Mouse (Mus musculus) kidney, postnatal 36 days (tissue): ENCODE results near the gene H2al2a.

Source experiments
- DNase-seq, 2 experiments: peaks; one replicate each; pipeline ENCODE4 v3.0.0; 2021 to 2022; ENCODE audit warnings: mixed read lengths in 2 of 2

Gene H2al2a

DNA sequence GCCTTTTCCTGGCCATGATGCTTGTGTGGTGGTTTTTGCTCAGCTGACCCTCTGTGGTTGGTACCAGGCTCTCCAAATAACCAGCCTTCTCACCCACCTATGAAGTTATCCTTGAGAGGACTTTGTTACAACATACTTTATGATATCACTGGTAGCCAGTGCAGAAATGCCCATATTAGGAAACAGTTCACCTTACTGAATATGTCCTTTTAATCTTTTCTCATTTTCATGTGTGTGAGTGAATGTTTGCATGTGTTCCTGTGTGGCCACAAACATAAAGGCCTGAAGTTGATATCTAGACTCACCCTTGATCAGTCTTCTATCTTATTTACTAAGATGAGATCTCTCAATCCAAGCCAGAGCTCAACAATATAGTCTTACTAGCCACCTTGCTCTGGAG is at the start of gene H2al2a:
H2al2a (minus strand) TSS at position 101 of the 400 bp plus-strand sequence.
- DNase-seq, result no peak

DNA sequence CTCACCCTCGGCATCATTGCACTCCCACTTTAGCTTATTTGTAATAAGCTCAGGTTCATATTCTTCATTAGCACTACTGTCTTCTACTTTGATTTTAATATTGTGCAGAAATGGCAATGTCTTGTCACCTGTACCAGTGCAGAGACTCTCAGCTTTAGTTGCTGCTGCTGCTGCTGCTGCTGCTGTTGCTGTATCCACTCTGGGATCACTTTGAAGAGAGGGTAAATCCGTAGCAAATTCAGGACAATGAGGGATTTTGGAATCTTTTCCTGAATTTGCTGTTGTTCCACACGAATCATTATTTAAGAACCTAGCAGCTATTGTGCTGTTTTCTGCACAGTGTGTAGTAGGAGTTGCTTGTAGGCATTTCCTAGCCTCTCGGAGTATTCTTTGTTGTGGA is 49.4 kb upstream of the H2al2a start:
- no peak for DNase-seq

DNA sequence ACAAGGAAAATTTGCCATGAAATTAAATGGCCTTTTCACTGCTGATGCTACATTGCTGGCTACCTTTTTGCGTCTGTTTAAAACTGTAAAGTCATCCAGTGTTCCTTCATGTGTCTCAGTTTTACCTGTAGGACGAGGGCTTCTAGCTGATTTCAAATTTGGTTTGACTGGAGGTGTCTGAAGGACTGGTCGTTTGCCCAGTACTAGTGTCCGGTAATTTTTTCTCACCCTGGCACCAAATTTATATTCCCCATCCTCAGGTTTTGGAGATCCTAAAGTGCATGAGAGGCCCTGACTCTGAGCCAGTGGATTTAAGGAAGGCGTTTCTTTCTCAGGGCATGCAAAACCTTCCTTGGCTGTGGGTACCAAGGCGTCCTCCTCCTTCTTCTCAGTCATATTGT is 49.0 kb upstream of the H2al2a start:
- DNase-seq, result peak in 1 of 2 experiments; percentile 33

DNA sequence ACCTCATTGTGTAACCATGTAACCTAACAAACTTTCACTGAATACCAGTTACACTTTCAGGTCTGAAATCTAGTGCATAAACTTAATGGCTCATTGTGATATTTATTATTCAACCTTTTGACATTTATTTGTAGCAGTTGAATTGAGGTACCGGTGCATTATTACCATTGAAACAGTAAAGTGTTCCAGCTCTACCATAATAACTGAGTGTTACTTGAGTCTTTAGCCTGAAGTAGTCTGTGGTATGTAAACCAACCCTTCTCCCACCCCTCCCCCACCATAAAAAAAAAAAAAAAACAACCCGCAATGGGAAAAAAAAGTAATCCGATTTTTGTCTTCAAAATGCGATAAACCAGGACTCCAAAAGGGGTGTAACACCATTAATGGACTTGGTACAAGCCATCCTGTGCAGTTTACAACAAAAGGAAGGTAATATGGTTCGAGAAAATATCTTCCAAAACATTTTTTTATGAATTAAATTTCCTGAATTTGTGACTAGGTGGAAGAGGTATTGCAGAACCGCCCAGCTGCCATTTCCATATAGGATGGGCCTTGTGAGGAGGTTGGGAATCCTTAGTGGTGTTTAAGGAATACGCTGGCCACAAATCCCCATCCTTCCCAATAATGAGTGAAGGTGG is 48.5 kb upstream of the H2al2a start:
- no peak for DNase-seq

DNA sequence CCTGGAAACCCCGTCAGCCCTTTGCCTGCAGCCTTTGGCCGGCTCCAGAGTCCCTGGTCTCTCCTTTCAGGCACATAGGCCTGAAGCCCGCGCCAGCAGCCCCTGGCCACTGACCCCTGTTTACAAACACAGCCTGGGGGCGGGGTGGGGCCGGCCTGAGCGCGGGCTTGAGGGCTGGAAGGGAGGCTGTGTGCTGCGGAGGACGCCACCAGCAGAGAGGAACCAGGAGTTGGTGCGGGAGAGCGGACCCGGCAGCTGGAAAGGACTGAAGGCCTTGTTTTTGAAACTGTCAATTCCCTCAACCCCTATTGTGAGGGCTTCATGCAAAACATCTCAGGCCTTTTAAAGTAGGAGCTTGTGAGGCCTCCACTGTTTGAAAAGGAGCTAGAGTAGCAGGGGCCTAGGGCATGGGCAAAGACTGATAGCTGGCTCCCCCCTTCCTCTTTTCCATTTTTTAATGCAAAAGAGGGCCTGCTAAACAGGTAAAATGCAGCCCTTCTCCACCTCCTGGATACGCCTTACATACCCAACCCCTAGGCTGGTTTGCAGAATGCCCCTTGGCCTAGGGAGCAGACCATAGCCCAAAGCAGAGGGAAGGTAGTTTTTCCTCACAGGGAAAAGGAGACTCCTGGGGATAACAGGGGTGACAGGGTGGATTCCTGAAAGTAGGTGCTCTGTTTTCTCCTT is 44.6 kb upstream of the H2al2a start:
- DNase-seq, result peak; percentile 72 to 84

DNA sequence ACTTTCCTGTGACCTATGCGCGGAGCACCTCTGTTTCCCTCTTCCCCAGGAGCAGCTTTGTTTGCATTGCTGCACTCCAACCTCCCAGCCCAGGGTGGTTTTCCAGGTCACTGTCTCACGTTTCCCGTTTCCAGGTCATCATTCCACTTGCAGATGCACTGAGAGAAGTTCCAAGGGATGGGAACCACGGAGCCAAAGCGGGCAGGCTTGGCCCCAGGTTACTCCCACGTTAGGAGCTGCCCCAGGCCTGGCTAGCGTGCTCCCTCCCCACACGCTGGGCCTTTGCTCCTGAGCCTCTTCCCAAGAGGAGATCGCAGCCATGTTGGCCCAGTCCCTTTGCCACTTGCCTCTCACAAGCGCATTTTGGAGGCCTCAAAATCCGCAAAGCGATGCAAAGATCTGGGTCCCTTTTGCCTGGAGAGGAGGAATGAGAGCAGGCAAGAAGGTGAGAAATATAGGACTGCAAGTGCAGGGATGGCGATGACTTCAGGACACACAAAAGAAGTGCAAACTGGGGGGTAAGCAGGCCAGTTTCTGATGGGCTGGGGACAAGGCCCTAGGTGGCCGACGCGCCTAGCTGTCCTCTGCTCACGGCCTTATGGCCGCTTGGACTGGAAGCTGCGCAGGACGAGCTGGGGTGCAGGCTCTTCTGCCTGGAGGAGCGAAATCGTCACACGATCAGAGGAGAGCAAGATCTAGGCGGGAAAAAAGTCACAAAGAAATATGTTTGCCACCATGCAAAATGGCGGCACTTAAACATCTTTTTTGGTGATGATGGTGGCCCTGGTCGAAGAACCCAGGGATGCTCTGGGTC is 43.8 kb upstream of the H2al2a start:
- peak in 1 of 2 experiments; percentile 30 for DNase-seq

DNA sequence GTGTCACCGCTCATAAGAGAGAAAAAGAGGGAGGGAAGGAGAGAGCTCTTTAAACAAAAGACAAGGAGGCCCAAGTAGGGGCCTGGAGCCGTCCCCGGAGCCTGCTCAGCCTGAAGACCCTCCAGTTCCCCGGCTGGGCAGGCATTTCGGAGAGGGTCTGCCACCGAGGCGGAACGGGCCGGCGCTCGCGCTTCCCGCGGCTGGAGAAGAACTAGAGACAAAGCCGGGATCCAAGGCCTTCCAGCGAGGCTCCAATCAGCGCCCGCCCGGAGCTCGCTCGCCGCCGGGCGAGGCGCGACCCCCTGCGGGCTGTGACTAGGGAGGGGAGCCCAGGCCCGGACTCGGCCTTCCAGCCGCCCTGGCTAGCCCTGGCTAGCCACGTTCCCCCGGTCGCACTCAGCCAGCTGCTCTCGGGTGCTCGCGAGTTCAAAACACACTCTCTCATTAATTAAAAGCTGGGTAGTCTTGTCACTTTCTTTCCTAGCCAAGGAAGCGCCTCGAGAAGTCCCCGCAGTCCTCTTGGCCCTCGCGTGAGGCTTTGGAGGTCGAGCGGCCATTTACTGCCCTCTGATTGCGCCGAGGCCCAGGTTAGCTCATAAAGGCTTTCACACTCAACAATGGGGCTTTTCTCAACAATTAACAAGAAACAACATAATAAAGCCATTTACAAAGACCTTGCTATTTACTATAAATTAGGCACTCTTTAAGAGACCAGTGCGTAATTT is 43.0 kb upstream of the H2al2a start:
- peak in 1 of 2 experiments; percentile 24 for DNase-seq

DNA sequence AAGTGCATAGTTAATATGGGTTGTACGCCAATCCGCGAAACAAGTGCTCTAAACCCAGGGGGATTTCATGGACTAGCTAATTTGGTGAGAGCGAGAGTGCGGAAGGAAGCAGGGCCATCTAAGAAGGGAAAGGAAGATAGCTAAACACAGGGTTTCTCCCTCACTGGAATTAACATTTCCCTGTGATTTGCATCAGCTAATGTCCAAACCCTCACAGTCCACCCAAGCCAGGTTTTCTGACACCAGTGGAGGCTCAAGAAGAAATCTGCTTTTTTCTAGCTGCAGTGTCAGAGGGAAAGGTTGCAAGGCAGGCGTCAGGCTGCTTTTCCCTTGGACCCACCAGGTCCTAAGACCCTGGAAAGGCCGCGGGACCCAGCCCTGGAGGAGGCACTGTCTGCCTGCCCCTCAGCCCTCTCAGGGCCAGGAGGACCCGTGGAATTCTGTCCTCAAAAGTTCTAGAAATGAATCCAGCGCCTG is 42.2 kb upstream of the H2al2a start:
- DNase-seq, result peak in 1 of 2 experiments; percentile 6

DNA sequence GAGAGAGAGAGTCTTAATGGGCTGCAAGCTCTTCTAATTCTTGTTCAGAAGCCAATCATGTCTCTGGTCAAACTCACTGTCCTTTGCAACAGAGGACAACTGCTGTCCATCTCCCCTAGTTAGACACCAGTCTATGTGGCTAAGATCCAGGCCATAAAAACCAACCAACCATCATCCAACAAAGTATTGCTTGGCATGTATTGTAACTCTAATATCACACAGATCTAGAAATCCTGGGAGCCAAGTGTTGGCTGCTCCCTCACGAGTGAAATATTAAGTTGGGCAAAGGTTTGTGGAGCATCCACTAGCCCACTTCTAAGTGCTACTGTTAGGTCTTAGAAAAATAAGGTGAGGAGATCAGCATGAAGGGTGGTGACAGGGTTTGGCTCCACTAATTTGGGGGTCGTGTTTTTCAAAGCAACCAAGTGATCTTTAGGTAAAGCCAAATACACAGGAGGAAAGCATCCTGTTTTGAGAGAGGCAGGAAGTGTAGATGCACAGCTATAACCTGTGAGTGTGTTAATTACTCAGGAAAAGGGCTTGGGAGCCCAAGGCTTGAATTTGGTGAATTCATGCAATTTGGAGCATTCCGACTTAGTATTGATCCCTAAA is 41.5 kb upstream of the H2al2a start:
- peak; percentile 37 to 64 for DNase-seq

DNA sequence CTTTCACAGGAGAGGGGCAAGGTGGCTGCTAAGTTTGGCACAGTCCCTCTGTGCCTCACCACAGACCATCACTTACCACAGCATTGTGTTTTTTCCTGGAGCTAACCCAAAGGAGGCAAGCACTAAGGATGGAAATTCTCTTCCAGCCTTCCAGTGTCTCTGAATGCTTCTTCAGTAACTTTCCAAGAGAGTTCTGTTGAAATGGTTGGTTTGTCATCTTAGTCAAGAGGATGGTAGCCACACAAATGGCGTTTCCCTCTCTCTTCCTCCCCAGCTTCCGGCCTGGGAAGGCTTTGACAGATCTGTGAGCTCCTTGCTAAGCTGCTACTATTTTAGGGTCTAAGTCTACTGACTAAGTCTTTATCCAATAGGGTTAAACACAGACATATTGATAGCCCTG is 40.7 kb upstream of the H2al2a start, which contains the start of gene A930004D18Rik:
A930004D18Rik (minus strand) TSS at position 247 of the 400 bp plus-strand sequence.
- no peak for DNase-seq

DNA sequence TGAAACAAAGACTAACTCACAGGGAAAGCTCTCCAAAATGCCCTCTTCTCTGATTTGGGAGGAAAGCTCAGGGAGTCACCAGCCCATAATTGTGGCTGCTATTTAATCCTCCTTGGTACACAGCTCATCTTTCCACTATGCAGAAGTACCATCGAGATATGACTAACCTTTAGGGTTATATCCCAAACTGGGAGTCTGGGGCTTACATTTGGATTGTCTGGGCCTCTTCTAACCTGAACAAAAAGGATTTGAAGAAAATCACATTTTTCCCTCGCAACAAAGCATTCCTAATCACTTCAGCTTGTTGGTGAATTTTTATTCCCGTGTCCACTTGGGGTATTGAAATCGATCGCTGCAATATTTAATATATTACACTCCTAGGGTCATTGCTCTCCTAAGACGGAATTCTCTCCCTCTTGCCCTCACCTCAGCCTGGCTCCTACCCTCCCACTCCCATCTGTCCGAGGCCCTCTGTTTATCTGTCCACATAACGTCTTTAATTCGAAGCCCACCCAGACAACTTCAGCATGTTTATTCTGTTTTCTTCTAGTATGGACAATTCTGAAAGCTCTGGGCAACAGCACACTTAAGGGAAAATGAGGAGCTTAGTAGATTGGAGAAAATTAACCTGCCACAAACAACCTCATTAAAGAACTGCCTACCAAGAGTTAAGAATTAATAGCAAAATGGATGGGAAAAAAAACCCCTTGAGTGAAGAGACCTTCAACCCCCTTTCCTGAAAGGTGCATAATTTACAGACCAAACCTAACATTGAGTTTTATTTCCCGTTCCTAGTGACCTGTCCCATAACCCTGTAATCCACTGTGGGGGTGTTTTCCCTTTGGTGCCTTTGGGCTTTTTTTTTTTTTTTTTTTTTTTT is 37.9 kb upstream of the H2al2a start:
- DNase-seq, result peak in 1 of 2 experiments; percentile 22

DNA sequence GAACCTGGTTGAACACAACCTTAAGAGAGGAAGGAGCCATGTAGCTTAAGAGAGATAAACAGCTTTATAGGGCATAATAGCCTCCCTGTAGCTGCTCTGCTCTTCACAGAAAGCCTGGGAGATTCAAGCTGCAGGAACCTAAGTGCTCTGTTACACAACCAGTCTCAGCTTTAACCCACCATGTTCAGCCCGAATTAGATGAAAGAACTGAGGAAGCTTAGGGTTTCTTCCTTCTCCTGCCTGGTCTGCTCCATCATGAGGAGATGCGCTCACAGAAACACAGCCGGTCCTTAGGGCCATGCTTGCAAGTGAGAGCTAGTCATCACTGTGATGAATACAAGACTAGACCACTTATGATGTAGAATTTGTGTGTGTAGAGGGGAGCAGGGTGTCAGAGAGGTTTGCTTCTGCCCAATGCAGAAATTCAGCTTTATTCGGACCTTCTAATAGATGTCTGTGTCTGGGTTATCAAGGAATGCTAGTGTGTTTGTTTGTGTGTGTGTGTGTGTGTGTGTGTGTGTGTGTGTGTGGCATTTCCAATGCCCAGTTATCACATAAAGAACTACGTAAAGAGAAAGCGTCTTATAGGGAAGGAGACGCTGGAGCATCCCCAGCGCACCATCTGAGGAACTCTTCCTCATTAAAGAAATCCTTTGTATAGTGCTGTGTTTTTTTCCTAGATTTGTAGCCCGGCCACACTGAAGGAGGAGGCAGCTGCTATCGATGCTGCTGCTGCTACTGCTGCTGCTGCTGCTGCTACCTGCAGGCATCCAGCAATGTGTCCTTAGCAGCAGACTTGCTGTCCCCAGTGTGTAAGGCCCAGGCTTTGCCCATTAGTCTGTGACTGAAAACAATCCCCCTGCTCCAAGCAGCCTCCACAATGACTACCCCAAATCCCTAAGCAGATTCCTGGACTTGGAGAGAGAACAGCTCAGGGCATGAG is 36.7 kb upstream of the H2al2a start:
- DNase-seq, result no peak

DNA sequence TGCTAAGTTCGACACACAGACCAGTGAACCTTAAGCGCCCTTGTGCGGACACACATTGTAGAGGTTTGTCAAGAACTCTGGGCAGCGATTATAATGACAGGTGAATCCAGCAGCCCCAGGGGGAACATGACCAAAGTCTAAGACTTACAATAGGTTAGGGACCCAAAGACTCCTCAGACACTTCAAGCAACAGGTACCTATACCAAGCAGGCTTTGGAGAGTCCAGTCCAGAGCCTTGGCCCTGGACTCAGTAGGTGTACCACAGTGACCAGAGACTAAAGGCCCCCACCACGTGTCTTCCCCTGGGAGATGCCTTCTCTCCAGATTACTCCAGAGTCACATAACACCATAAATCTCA is 35.8 kb upstream of the H2al2a start:
- peak; percentile 46 to 56 for DNase-seq

DNA sequence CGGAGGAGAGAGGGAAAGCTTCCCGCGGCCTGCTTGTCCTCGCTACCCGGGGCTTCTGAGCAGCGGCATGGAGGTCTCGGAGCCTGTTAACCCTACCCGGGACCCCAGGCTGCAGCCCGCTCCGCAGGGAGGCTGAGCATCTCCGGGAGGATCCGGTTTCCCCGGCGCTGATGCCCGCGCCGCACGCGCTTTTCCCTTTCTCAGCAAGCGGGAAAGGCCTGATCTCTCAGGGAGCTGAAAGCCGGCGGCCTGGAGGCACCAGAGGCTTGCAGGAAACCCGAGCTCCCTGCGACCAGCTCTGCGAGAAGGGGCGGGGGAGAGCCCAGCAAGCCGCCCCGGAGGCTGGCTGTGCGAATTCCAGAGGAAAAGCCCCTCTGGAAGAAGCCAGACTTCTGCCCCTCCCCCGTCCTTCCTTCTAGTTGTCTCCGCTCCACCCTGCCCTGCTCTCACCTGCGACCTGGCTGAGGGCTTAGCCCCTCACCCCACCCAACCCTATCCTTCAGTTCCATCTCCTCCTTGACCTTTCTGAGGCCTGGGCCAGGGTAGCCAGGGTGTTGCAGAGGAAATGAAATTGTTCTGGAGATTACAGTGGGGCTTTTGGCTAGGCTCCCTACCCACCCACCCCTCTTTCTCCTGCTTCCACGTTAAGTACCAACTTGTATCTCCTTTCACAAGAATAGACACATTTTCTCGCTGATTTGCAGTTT is 35.2 kb upstream of the H2al2a start:
- peak; percentile 40 to 74 for DNase-seq

DNA sequence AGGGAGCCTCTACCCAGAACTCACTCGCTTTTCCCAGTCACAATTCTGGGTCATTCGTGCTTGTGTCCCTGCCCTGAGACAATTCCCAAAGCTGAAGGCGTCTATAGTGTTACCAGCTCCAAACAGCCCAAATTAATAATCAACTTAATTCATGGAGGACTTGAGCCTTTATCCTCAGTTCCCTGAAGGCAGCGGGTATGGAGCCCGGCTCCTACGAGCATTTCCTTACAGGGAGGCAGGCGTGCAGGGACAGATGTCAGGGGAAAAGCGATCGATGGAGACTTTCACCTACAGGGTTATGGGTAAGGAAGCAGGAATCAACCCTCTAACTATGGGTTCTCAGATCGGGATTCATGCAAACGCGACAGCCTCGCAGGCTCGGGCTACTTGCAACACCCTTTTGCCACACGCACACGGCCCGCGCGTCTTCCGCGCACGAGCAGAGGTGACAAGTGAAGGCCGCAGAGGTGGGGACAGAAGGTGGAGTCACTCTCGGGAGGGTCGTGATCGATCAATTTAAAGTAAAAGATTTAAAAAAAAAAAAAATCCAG is 34.6 kb upstream of the H2al2a start:
- DNase-seq, result peak in 1 of 2 experiments; percentile 70

DNA sequence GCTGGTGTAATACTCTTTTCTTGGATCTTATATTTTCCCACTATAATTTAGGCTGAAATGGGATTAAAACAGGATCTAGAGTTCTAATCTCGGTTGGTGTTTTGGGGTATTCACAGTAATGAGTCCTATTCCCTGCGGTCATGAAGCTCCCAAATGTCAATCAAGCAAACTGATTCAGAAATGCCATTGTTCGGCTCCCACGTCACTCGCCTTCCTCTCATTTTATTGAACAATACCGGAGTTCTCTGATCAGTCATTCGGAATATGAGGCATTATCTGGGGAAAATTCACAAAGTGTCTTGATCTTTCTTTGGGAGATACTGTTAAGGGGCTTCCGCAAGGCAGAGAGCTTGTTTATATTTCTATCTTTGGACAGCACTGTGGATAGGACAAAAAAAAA is 33.8 kb upstream of the H2al2a start:
- no peak for DNase-seq

DNA sequence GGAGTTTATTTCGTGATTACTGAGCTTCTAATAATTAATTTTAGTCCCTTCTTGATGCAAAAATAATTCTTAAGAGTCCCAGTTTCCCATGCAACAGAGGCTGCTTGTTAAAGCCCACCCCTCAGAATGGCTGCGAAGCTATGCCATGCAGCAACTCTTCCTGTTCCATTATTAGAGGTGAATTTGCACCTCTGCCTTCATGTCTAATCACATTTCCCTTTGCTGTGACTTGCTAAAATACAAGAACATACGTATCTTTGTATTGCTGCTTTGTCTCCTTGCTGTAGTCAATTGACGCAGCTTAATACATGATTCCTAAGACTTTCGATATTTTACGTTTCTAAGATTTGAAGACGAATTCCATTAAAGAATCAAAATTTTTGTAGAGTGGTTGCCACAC is 32.9 kb upstream of the H2al2a start:
- DNase-seq, result no peak

DNA sequence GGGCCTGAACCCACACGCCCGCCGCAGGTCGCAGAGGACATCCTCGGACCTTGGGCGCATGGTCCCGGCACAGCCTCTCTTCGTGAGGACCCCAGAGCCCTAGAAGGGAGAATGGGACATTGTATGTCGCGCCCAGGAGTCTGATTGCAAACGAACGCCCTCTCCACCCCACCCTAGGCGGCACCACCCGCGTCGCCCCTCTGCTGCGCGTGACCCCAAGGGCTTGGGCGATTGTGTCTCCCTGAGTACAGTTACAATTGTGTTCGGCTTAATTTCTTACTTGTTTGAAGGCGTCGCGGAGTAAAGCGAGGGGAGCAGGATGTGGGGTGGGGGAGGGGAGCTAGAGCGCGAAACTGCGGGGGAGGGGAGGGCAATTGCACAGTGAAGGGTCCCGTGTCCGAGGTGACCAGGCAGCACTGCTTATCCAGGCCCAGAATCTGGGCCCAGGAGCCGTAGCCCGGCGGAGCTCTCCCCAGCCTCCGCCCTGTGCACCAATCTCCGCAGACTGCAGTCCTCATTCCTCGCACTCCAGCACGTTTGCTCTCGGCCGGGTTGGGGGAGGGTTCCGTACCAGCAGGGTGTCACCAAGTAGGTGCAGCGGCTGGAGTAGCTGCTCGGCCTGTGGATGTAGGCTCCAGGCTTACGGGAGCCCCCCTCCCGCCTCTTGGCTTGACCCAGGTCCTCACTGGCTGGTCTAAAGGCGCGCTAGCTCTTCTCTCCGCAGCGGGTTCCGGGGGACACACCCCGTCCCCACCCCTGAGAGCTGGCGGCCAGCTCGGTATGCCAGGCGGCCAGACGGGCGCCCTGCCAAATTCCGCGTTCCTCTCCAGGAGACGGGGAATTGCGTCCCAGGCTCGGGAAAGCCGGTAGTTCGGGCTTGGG is 31.6 kb upstream of the H2al2a start:
- DNase-seq, result peak; percentile 98 to 99
